Mouse (Mus musculus) lung, adult 18-20 months (tissue): ENCODE measurements around the gene Cntnap1.
A peak's percentile ranks its signal among the peaks of the same experiment; 100 is the strongest.
"Not testable (repeated sequence)": the region's sequence is repeated elsewhere in the genome, so short reads cannot be mapped to it uniquely, and the experiment has no call there.

Experiments used
- DNase-seq, 2 experiments: peaks; one replicate each; pipeline ENCODE4 v3.0.0; 2022; ENCODE audit warnings: mixed read lengths in 2 of 2

Cntnap1 gene

GRCm38 (mm10) chr11:101170354-101170810, at the start of gene Cntnap1:
Cntnap1 (plus strand) TSS chr11:101170523.
- peak; percentile 79 to 85 for DNase-seq

- DNase-seq = no peak
Observed at GRCm38 (mm10) chr11:101120545-101121188, 49.7 kb upstream of the Cntnap1 start.

GRCm38 (mm10) chr11:101124494-101124893, 45.8 kb upstream of the Cntnap1 start:
- not testable (repeated sequence) for DNase-seq

GRCm38 (mm10) chr11:101125008-101125407, 45.3 kb upstream of the Cntnap1 start:
- DNase-seq = not testable (repeated sequence)

- DNase-seq = no peak
Observed at GRCm38 (mm10) chr11:101127075-101127474, 43.2 kb upstream of the Cntnap1 start.

GRCm38 (mm10) chr11:101128996-101129577, 41.2 kb upstream of the Cntnap1 start:
- DNase-seq = no peak

GRCm38 (mm10) chr11:101130056-101130756, 40.1 kb upstream of the Cntnap1 start:
- peak in 1 of 2 experiments; percentile 39 for DNase-seq

- no peak for DNase-seq
Observed at GRCm38 (mm10) chr11:101131187-101131586, 39.1 kb upstream of the Cntnap1 start.

- no peak for DNase-seq
Observed at GRCm38 (mm10) chr11:101131701-101132100, 38.6 kb upstream of the Cntnap1 start.

- peak in 1 of 2 experiments; percentile 30 for DNase-seq
Observed at GRCm38 (mm10) chr11:101133037-101133436, 37.3 kb upstream of the Cntnap1 start.

GRCm38 (mm10) chr11:101134217-101134865, 36.0 kb upstream of the Cntnap1 start:
- DNase-seq = no peak

- no peak for DNase-seq
Observed at GRCm38 (mm10) chr11:101137000-101137399, 33.3 kb upstream of the Cntnap1 start.

- no peak for DNase-seq
Observed at GRCm38 (mm10) chr11:101138536-101139181, 31.7 kb upstream of the Cntnap1 start.

- DNase-seq = peak; percentile 56 to 75
Observed at GRCm38 (mm10) chr11:101140164-101140819, 30.0 kb upstream of the Cntnap1 start.

- no peak for DNase-seq
Observed at GRCm38 (mm10) chr11:101141088-101141487, 29.2 kb upstream of the Cntnap1 start.

- DNase-seq = no peak
Observed at GRCm38 (mm10) chr11:101142215-101142967, 27.9 kb upstream of the Cntnap1 start.

- peak in 1 of 2 experiments; percentile 33 for DNase-seq
Observed at GRCm38 (mm10) chr11:101143338-101144225, 26.7 kb upstream of the Cntnap1 start.

GRCm38 (mm10) chr11:101146377-101146776, 23.9 kb upstream of the Cntnap1 start:
- no peak for DNase-seq

- DNase-seq = no peak
Observed at GRCm38 (mm10) chr11:101148751-101149150, 21.6 kb upstream of the Cntnap1 start.
